Mouse (Mus musculus) forebrain, embryonic 16.5 days (tissue): ENCODE measurements at regions not wholly inside any gene's neighbourhood (a gene's known extent, or its start where the extent isn't known, plus 50 kb on each side); places are given as distances from the start of the nearest gene placed in this dataset.

Experiments used
- ATAC-seq: fragments of 200-750 bp; cut with Nextera tagmentation; 2 replicates; pipeline ENCODE4 v1.8.0; 2017; ENCODE audit warnings: mild to moderate bottlenecking, moderate library complexity
- H3K27ac ChIP-seq: fragments of 300-500 bp; sonication (generic); 2 replicates; pipeline ENCODE4 v1.5.1; 2014; ENCODE audit warnings: low read length, control low read depth
- H3K27me3 ChIP-seq: fragments of 300-500 bp; sonication (generic); replicated peaks from 2 replicates; pipeline ENCODE4 v1.6.1; 2014; ENCODE audit warnings: low read length; ENCODE audit not compliant: control insufficient read depth, insufficient read depth
- H3K36me3 ChIP-seq: fragments of 300-500 bp; sonication (generic); 2 replicates; pipeline ENCODE4 v1.6.1; 2014; ENCODE audit not compliant: control insufficient read depth, insufficient read depth
- H3K4me1 ChIP-seq: fragments of 300-500 bp; sonication (generic); replicated peaks from 2 replicates; pipeline ENCODE4 v1.6.1; 2014; ENCODE audit warnings: low read length; ENCODE audit not compliant: control insufficient read depth, insufficient read depth
- H3K4me2 ChIP-seq: fragments of 300-500 bp; sonication (generic); 2 replicates; pipeline ENCODE4 v1.6.1; 2014; ENCODE audit warnings: mild to moderate bottlenecking, low read length, control low read depth
- H3K4me3 ChIP-seq: fragments of 300-500 bp; sonication (generic); replicated peaks from 2 replicates; pipeline ENCODE4 v1.5.1; 2014; ENCODE audit warnings: mild to moderate bottlenecking, low read length, control low read depth
- H3K9ac ChIP-seq: fragments of 300-500 bp; sonication (generic); replicated peaks from 2 replicates; pipeline ENCODE4 v1.6.1; 2014; ENCODE audit warnings: low read depth, low read length, control low read depth
- H3K9me3 ChIP-seq: fragments of 300-500 bp; sonication (generic); 2 replicates; pipeline ENCODE4 v1.6.1; 2016; ENCODE audit warnings: low read length; ENCODE audit not compliant: control insufficient read depth
- WGBS: fragments of 180-500 bp; shearing (Covaris S2); extraction: QIAGEN DNeasy Blood & Tissue Kit; methylation state at CpG from one replicate; pipeline ENCODE4 v1.1.7; 2014; 5-methylcytosine and 5-hydroxymethylcytosine counted together

GRCm38 (mm10) chr13:81037316-81037715 is 154.1 kb downstream of the Arrdc3 start:
- H3K9ac ChIP-seq, result no peak overlapping the region
- H3K27ac ChIP-seq, result no peak overlapping the region
- H3K4me2 ChIP-seq, result no peak overlapping the region
- no peaks in the 10 kb centered on the region for H3K27me3 ChIP-seq
- H3K36me3 ChIP-seq, result no peaks in the 10 kb centered on the region
- 83% methylated on average over 1 of the region's 1 CpGs for WGBS
- no peak for ATAC-seq
- no peak overlapping the region for H3K4me3 ChIP-seq
- no peaks in the 10 kb centered on the region for H3K4me1 ChIP-seq
- H3K9me3 ChIP-seq, result no peaks in the 10 kb centered on the region

GRCm38 (mm10) chr13:81038736-81039135 is 155.6 kb downstream of the Arrdc3 start:
- ATAC-seq, result no peak
- no peak overlapping the region for H3K4me2 ChIP-seq
- no peaks in the 10 kb centered on the region for H3K36me3 ChIP-seq
- no peak overlapping the region for H3K4me3 ChIP-seq
- no peaks in the 10 kb centered on the region for H3K27me3 ChIP-seq
- 79% methylated on average over 4 of the region's 4 CpGs for WGBS
- H3K27ac ChIP-seq, result no peak overlapping the region
- H3K9me3 ChIP-seq, result no peaks in the 10 kb centered on the region
- H3K4me1 ChIP-seq, result no peaks in the 10 kb centered on the region
- H3K9ac ChIP-seq, result no peak overlapping the region

GRCm38 (mm10) chr13:81040494-81040893 is 157.3 kb downstream of the Arrdc3 start:
- ATAC-seq, result no peak
- Histone ChIP-seq H3K9ac (no peak overlapping the region), H3K36me3 (no peaks in the 10 kb centered on the region), H3K27ac (no peak overlapping the region), H3K4me2 (no peak overlapping the region), H3K27me3 (no peaks in the 10 kb centered on the region), H3K4me3 (no peak overlapping the region), H3K4me1 (no peaks in the 10 kb centered on the region), H3K9me3 (no peaks in the 10 kb centered on the region)

- 64% methylated on average over 3 of the region's 3 CpGs for WGBS
- ATAC-seq, result no peak
- Histone ChIP-seq H3K27me3 (no peaks in the 10 kb centered on the region), H3K4me2 (no peak overlapping the region), H3K4me1 (no peaks in the 10 kb centered on the region), H3K36me3 (no peaks in the 10 kb centered on the region), H3K4me3 (no peak overlapping the region), H3K9me3 (no peaks in the 10 kb centered on the region), H3K9ac (no peak overlapping the region), H3K27ac (no peak overlapping the region)
These were observed 158.5 kb downstream of the Arrdc3 start for GRCm38 (mm10) chr13:81041646-81042045.
